Mouse (Mus musculus) MEL (cell line): ENCODE measurements at regions not wholly inside any gene's neighbourhood (a gene's known extent, or its start where the extent isn't known, plus 50 kb on each side); places are given as distances from the start of the nearest gene placed in this dataset.

Experiments used
- DNase-seq: peaks from one replicate; pipeline ENCODE4 v3.0.0; 2011; ENCODE audit warnings: low read depth, low spot score
- H3K27ac ChIP-seq: 2 replicates; pipeline ENCODE4 v1.5.1; 2012; ENCODE audit warnings: low read depth, mild to moderate bottlenecking, control low read depth, low read length, moderate library complexity; ENCODE audit not compliant: control insufficient read depth
- H3K27me3 ChIP-seq, 2 experiments: fragments of 150-350 bp in 1 of 2; sonication (generic) in 1 of 2; 2 replicates each; pipeline ENCODE4 v1.6.1; 2012; ENCODE audit warnings: low read length in 2 of 2, mild to moderate bottlenecking in 2 of 2, improper control_type of control experiment in 1 of 2, moderate library complexity in 1 of 2; ENCODE audit not compliant: insufficient read depth in 2 of 2, control insufficient read depth in 1 of 2
- H3K36me3 ChIP-seq, 2 experiments: 2 replicates each; pipeline ENCODE4 v1.6.1; 2012 to 2014; ENCODE audit warnings: low read length in 2 of 2, improper control_type of control experiment in 1 of 2, inconsistent platforms in 1 of 2, mild to moderate bottlenecking in 1 of 2; ENCODE audit not compliant: insufficient read depth in 2 of 2, control insufficient read depth in 1 of 2
- H3K4me1 ChIP-seq, 2 experiments: fragments of 150-350 bp in 1 of 2; sonication (generic) in 1 of 2; 2 replicates each; pipeline ENCODE4 v1.6.1; 2012; ENCODE audit warnings: low read length in 2 of 2, improper control_type of control experiment in 1 of 2, mild to moderate bottlenecking in 1 of 2; ENCODE audit not compliant: insufficient read depth in 2 of 2, control insufficient read depth in 1 of 2
- H3K4me3 ChIP-seq, 2 experiments: fragments of 150-350 bp in 1 of 2; sonication (generic) in 1 of 2; 2 replicates each; pipeline ENCODE4 v1.5.1; 2012; ENCODE audit warnings: low read depth in 2 of 2, low read length in 2 of 2, mild to moderate bottlenecking in 2 of 2, moderate library complexity in 2 of 2, control low read depth in 1 of 2, improper control_type of control experiment in 1 of 2; ENCODE audit not compliant: control insufficient read depth in 1 of 2, insufficient read depth in 1 of 2
- H3K79me2 ChIP-seq: 2 replicates; pipeline ENCODE4 v1.6.1; 2012; ENCODE audit warnings: mild to moderate bottlenecking, low read length, moderate library complexity; ENCODE audit not compliant: control insufficient read depth, poor library complexity, insufficient read depth
- H3K9ac ChIP-seq: 2 replicates; pipeline ENCODE4 v1.6.1; 2012; ENCODE audit warnings: low read depth, mild to moderate bottlenecking, control low read depth, low read length, moderate library complexity; ENCODE audit not compliant: control insufficient read depth, poor library complexity, severe bottlenecking
- H3K9me3 ChIP-seq: fragments of 150-350 bp; sonication (generic); replicated peaks from 2 replicates; pipeline ENCODE4 v1.6.1; 2012; ENCODE audit warnings: mild to moderate bottlenecking, low read length, improper control_type of control experiment, moderate library complexity; ENCODE audit not compliant: insufficient read depth
- BHLHE40 ChIP-seq: IDR thresholded peaks from 2 replicates; pipeline ENCODE4 v1.6.1; 2012; ENCODE audit warnings: low read depth, mild to moderate bottlenecking, inconsistent platforms, low read length, improper control_type of control experiment, borderline replicate concordance
- CHD2 ChIP-seq: IDR thresholded peaks from 2 replicates; pipeline ENCODE4 v1.6.1; 2011; ENCODE audit warnings: low read length, improper control_type of control experiment
- CTCF ChIP-seq, 3 experiments: IDR thresholded peaks in 2 of 3; conservative IDR thresholded peaks in 1 of 3; 2 replicates each; pipeline ENCODE4 v1.5.1; 2011 to 2012; ENCODE audit warnings: low read length in 3 of 3, low read depth in 2 of 3, mild to moderate bottlenecking in 2 of 3, improper control_type of control experiment in 1 of 3, inconsistent platforms in 1 of 3, mixed read lengths in 1 of 3, moderate library complexity in 1 of 3; ENCODE audit not compliant: control insufficient read depth in 1 of 3, insufficient read depth in 1 of 3, poor library complexity in 1 of 3, severe bottlenecking in 1 of 3
- E2F4 ChIP-seq: IDR thresholded peaks from 2 replicates; pipeline ENCODE4 v1.6.1; 2011; ENCODE audit warnings: low read depth, low read length, improper control_type of control experiment, borderline replicate concordance
- EP300 ChIP-seq, 2 experiments: IDR thresholded peaks; 2 replicates each; pipeline ENCODE4 v1.6.1; 2011; ENCODE audit warnings: improper control_type of control experiment in 2 of 2, low read length in 2 of 2, low read depth in 1 of 2, mild to moderate bottlenecking in 1 of 2
- ETS1 ChIP-seq: IDR thresholded peaks from 2 replicates; pipeline ENCODE4 v1.6.1; 2012; ENCODE audit warnings: low read depth, mild to moderate bottlenecking, inconsistent platforms, low read length, improper control_type of control experiment, moderate library complexity
- GATA1 ChIP-seq: IDR thresholded peaks from 2 replicates; pipeline ENCODE4 v1.6.1; 2011; ENCODE audit warnings: low read depth, low read length, improper control_type of control experiment
- HCFC1 ChIP-seq: IDR thresholded peaks from 2 replicates; pipeline ENCODE4 v1.6.1; 2012; ENCODE audit warnings: low read depth, mild to moderate bottlenecking, inconsistent platforms, low read length, improper control_type of control experiment, moderate library complexity
- JUND ChIP-seq: IDR thresholded peaks from 2 replicates; pipeline ENCODE4 v1.6.1; 2011; ENCODE audit warnings: low read depth, mild to moderate bottlenecking, improper control_type of control experiment, low read length
- KAT2A ChIP-seq: conservative IDR thresholded peaks from 2 replicates; pipeline ENCODE4 v1.6.1; 2012; ENCODE audit warnings: low read depth, low read length, improper control_type of control experiment, inconsistent platforms
- MAX ChIP-seq: IDR thresholded peaks from 2 replicates; pipeline ENCODE4 v1.6.1; 2011; ENCODE audit warnings: low read length, improper control_type of control experiment
- MXI1 ChIP-seq: IDR thresholded peaks from 2 replicates; pipeline ENCODE4 v1.6.1; 2011; ENCODE audit warnings: mild to moderate bottlenecking, low read depth, low read length, improper control_type of control experiment
- MYC ChIP-seq: IDR thresholded peaks from 2 replicates; pipeline ENCODE4 v1.6.1; 2011; ENCODE audit warnings: low read depth, mild to moderate bottlenecking, low read length, improper control_type of control experiment, moderate library complexity
- NELFE ChIP-seq: IDR thresholded peaks from 2 replicates; pipeline ENCODE4 v1.6.1; 2011; ENCODE audit warnings: low read depth, low read length, improper control_type of control experiment
- NRF1 ChIP-seq: IDR thresholded peaks from 2 replicates; pipeline ENCODE4 v1.6.1; 2014; ENCODE audit warnings: low read depth, mild to moderate bottlenecking, inconsistent platforms, low read length, improper control_type of control experiment, moderate library complexity; ENCODE audit not compliant: poor library complexity, insufficient read depth, severe bottlenecking
- RCOR1 ChIP-seq: IDR thresholded peaks from 2 replicates; pipeline ENCODE4 v1.6.1; 2012; ENCODE audit warnings: low read depth, mild to moderate bottlenecking, inconsistent platforms, low read length, improper control_type of control experiment
- SIN3A ChIP-seq: IDR thresholded peaks from 2 replicates; pipeline ENCODE4 v1.6.1; 2012; ENCODE audit warnings: low read length, improper control_type of control experiment, inconsistent platforms
- TAL1 ChIP-seq: IDR thresholded peaks from 2 replicates; pipeline ENCODE4 v1.6.1; 2012; ENCODE audit warnings: mild to moderate bottlenecking, inconsistent platforms, low read length, moderate library complexity, mixed read lengths
- TBP ChIP-seq: IDR thresholded peaks from 2 replicates; pipeline ENCODE4 v1.8.0; 2011; ENCODE audit warnings: low read depth, low read length, improper control_type of control experiment
- UBTF ChIP-seq: IDR thresholded peaks from 2 replicates; pipeline ENCODE4 v1.6.1; 2012; ENCODE audit warnings: low read depth, mild to moderate bottlenecking, inconsistent platforms, low read length, improper control_type of control experiment, moderate library complexity, borderline replicate concordance; ENCODE audit not compliant: insufficient read depth
- USF2 ChIP-seq, 2 experiments: IDR thresholded peaks; 2 replicates each; pipeline ENCODE4 v1.6.1; 2011 to 2012; ENCODE audit warnings: improper control_type of control experiment in 2 of 2, low read length in 2 of 2, borderline replicate concordance in 1 of 2, inconsistent platforms in 1 of 2, low read depth in 1 of 2, mild to moderate bottlenecking in 1 of 2; ENCODE audit not compliant: insufficient read depth in 1 of 2
- ZC3H11A ChIP-seq: IDR thresholded peaks from 2 replicates; pipeline ENCODE4 v1.6.1; 2012; ENCODE audit warnings: low read depth, mild to moderate bottlenecking, inconsistent platforms, low read length, improper control_type of control experiment

DNA sequence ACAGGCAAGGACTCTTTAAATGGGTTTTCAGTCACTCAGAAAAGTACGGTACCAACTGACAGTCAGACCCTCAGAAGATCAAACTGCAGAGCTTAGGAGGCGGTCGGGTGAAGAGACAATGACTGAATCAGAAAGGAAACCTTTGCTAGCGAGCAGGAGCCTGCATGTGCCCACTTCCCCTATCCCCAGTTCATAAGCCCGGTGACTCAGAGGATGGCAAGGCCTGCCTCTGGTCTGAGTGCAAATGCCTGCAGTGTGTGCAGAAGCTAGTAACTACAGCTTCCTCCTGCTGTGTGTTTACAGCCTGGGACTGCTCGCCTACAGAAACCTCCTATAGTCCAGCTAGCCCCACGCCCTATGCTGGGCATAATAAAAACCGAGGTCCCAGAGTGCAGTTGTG is 58.7 kb upstream of the Gm26657 start:
- no peaks in the 10 kb centered on the region for H3K36me3 ChIP-seq
- no peaks in the 10 kb centered on the region for H3K4me1 ChIP-seq
- H3K4me3 ChIP-seq = no peak overlapping the region
- no peak for TF ChIP-seq CTCF (IDR thresholded peaks at IDR 0.05 in 2 of 3, conservative IDR thresholded peaks at IDR 0.05 in 1 of 3; ENCODE audit: control insufficient read depth in 1 of 3, insufficient read depth in 1 of 3, low read depth in 2 of 3, low read length in 3 of 3, poor library complexity in 1 of 3, severe bottlenecking in 1 of 3)
- no peak for TF ChIP-seq CHD2
- TF ChIP-seq NELFE = no peak
- no peak for TF ChIP-seq NRF1
- TF ChIP-seq MXI1 = no peak
- no peak for TF ChIP-seq UBTF
- no peak for TF ChIP-seq TBP
- no peak for TF ChIP-seq JUND
- TF ChIP-seq GATA1 = no peak
- no peaks in the 10 kb centered on the region for H3K27me3 ChIP-seq
- H3K79me2 ChIP-seq = no peaks in the 10 kb centered on the region
- no peak for DNase-seq
- no peaks in the 10 kb centered on the region for H3K9me3 ChIP-seq
- no peak overlapping the region for H3K9ac ChIP-seq
- H3K27ac ChIP-seq = no peak overlapping the region

GRCm38 (mm10) chr4:56673868-56674267 is 66.0 kb upstream of the Gm26657 start:
- H3K4me1 ChIP-seq = no peaks in the 10 kb centered on the region
- no peaks in the 10 kb centered on the region for H3K79me2 ChIP-seq
- no peak overlapping the region for H3K27ac ChIP-seq
- no peak for TF ChIP-seq ETS1
- no peak for TF ChIP-seq MYC
- TF ChIP-seq HCFC1 = no peak
- no peak for TF ChIP-seq USF2 (IDR thresholded peaks at IDR 0.05; ENCODE audit: borderline replicate concordance in 1 of 2, insufficient read depth in 1 of 2, low read depth in 1 of 2, low read length in 2 of 2)
- TF ChIP-seq SIN3A = no peak
- TF ChIP-seq KAT2A = no peak
- TF ChIP-seq BHLHE40 = no peak
- TF ChIP-seq TAL1 = no peak
- TF ChIP-seq RCOR1 = no peak
- no peak for TF ChIP-seq MAX
- TF ChIP-seq EP300 (IDR thresholded peaks at IDR 0.05; ENCODE audit: low read depth in 1 of 2, low read length in 2 of 2) = no peak
- no peak for TF ChIP-seq JUND
- TF ChIP-seq E2F4 = no peak
- TF ChIP-seq ZC3H11A = no peak
- TF ChIP-seq CHD2 = no peak
- no peak for TF ChIP-seq CTCF (IDR thresholded peaks at IDR 0.05 in 2 of 3, conservative IDR thresholded peaks at IDR 0.05 in 1 of 3; ENCODE audit: control insufficient read depth in 1 of 3, insufficient read depth in 1 of 3, low read depth in 2 of 3, low read length in 3 of 3, poor library complexity in 1 of 3, severe bottlenecking in 1 of 3)
- no peak for TF ChIP-seq NELFE
- no peak for TF ChIP-seq TBP
- H3K9me3 ChIP-seq = no peaks in the 10 kb centered on the region
- no peak overlapping the region for H3K9ac ChIP-seq
- no peaks in the 10 kb centered on the region for H3K36me3 ChIP-seq
- no peaks in the 10 kb centered on the region for H3K27me3 ChIP-seq
- no peak overlapping the region for H3K4me3 ChIP-seq
- DNase-seq = no peak
